Mouse (Mus musculus) lung, embryonic 16.5 days (tissue): ENCODE data around the gene Gtpbp10. TPM values are rescaled to one million over a fixed set of nuclear protein-coding genes. Genes with fewer than 3 reads are reported as not detected.

Source experiments
- ATAC-seq: fragments of 200-750 bp; cut with Nextera tagmentation; 2 replicates; pipeline ENCODE4 v1.8.0; 2017; ENCODE audit warnings: low read depth, mild to moderate bottlenecking, moderate library complexity
- H3K27ac ChIP-seq: fragments of 300-500 bp; sonication (generic); 2 replicates; pipeline ENCODE4 v1.5.1; 2014; ENCODE audit warnings: mild to moderate bottlenecking, control low read depth, low read length
- H3K27me3 ChIP-seq: fragments of 300-500 bp; sonication (generic); 2 replicates; pipeline ENCODE4 v1.6.1; 2014; ENCODE audit warnings: low read depth, low read length, mixed read lengths; ENCODE audit not compliant: control insufficient read depth, insufficient read depth
- H3K36me3 ChIP-seq: fragments of 300-500 bp; sonication (generic); 2 replicates; pipeline ENCODE4 v1.6.1; 2014; ENCODE audit warnings: low read length; ENCODE audit not compliant: control insufficient read depth, insufficient read depth
- H3K4me1 ChIP-seq: fragments of 300-500 bp; sonication (generic); replicated peaks from 2 replicates; pipeline ENCODE4 v1.6.1; 2014; ENCODE audit warnings: low read length, mixed read lengths; ENCODE audit not compliant: control insufficient read depth, insufficient read depth
- H3K4me2 ChIP-seq: fragments of 300-500 bp; sonication (generic); 2 replicates; pipeline ENCODE4 v1.6.1; 2014; ENCODE audit warnings: low read depth, low read length, control low read depth
- H3K4me3 ChIP-seq: fragments of 300-500 bp; sonication (generic); 2 replicates; pipeline ENCODE4 v1.5.1; 2014; ENCODE audit warnings: mild to moderate bottlenecking, low read length, control low read depth
- H3K9ac ChIP-seq: fragments of 300-500 bp; sonication (generic); 2 replicates; pipeline ENCODE4 v1.6.1; 2014; ENCODE audit warnings: low read length, control low read depth
- H3K9me3 ChIP-seq: fragments of 300-500 bp; sonication (generic); 2 replicates; pipeline ENCODE4 v1.6.1; 2016; ENCODE audit warnings: low read length; ENCODE audit not compliant: control insufficient read depth
- WGBS: fragments of 180-500 bp; shearing (Covaris S2); extraction: QIAGEN DNeasy Blood & Tissue Kit; methylation state at CpG from one replicate; pipeline ENCODE4 v1.1.7; 2014; 5-methylcytosine and 5-hydroxymethylcytosine counted together
- polyA plus RNA-seq: library from polyadenylated mRNA; unstranded; fragments of >200 nt; fragmentation: Nextera tagmentation; extraction: Ambion mirVana; gene quantifications from 2 replicates; pipeline ENCODE4 v1.2.1, GENCODE M21; 2015

Gene Gtpbp10
- 22.0 and 24.3 TPM in 2 replicates for polyA plus RNA-seq

DNA sequence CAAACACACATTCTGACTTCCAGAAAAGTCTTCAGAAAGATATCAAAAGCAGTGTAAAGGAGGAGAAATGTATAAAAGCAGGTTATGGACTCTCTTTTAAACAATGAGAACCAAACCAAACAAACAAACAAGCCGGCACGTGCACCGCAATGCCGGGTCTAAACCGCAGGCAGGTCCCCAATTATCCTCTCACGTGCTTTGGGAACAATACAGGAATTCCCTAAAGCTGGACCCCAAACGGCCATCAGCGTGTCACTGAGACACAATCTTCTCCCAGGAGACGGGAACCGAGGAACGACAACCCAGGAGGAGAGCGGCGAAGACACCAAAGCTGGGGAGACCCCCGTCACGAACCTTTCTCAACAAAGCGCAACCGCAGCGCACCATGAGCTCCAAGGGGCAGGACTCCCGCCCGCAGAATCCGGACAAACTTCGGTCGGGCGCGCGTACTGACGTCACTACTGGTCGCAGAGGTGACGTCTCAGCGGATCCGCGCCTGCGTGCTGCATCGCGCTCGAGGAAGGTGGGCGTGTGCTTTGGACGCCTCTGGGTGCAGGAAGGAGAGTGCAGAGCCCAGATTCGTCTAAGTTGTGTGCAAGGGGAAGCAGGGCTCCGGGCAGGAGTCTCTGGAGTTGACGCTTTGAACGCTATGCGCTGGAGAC lies at the start of gene Gtpbp10:
Gene Gtpbp10, minus strand, starts transcription at position 460 of the 662 bp plus-strand sequence.
- Histone ChIP-seq H3K4me1 (peaks cover 9% of the 10 kb centered on the region), H3K9me3 (no peaks in the 10 kb centered on the region), H3K4me3 (peak within 1 kb of the TSS; percentile 87), H3K9ac (peak within 1 kb of the TSS; percentile 89), H3K27ac (peak within 1 kb of the TSS; percentile 54; the same call in 1 of the 2 replicates), H3K36me3 (peaks cover 8% of the 10 kb centered on the region), H3K27me3 (no peaks in the 10 kb centered on the region), H3K4me2 (peak within 1 kb of the TSS; percentile 56)
- under 1% methylated on average over 43 of the region's 43 CpGs for WGBS
- peak; percentile 100 for ATAC-seq

DNA sequence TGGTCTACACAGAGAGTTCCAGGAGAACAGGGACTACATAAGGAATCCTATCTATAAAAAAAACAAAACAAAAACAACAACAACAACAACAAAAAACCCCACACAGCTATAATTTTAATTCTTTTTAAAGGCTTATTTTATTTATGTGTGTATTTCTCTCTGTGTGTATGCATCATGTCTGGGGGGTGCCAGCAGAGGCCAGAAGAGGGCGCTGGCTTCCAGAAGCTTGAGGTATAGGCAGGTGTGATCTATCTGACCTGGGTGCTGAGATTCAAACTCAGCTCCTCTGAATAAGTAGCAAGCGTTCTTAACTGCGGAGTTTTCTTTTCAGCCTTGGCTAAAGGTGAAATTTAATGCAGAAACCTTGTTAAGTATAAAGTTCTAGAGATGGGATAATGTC lies 28.3 kb upstream of the Gtpbp10 start:
- Histone ChIP-seq H3K9ac (no peak overlapping the region), H3K4me3 (no peak overlapping the region), H3K4me2 (no peak overlapping the region), H3K27me3 (no peaks in the 10 kb centered on the region), H3K4me1 (no peaks in the 10 kb centered on the region), H3K9me3 (no peaks in the 10 kb centered on the region), H3K27ac (no peak overlapping the region), H3K36me3 (no peaks in the 10 kb centered on the region)
- 84% methylated on average over 3 of the region's 3 CpGs for WGBS
- ATAC-seq = no peak

DNA sequence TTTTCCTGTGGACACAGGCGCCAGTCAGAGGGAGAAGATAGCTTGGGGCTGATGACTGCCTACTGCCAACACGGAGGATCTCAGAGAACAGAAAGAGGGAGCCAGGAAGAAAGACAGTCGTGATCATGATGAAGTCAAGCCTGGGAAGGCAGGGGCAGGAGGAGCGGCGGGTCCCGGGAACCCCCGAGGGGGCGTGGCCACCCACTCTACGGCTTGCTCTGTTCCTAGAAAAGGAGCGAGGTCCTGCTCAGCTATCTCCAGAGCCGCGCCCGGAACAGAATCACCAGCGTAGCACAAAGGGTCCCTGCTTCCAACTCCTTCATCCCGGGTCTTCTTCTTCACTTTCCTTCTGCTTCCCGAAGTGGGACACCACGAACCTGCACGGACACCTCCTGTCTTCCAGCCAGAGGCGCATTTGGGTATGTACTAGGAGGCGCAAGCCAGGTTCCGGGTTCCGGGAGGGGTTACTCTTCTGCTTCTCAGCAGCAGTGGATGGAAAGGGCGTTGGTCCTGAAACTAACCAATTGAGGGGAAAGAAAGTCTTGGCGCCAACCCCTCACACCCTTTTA lies 14.5 kb upstream of the Gtpbp10 start, which contains the start of gene Gm8773:
Gene Gm8773, plus strand, starts transcription at position 51 of the 569 bp plus-strand sequence.
- H3K9ac ChIP-seq = peak within 1 kb of the TSS; percentile 42; the same call in 1 of the 2 replicates
- H3K9me3 ChIP-seq = no peaks in the 10 kb centered on the region
- no peaks in the 10 kb centered on the region for H3K36me3 ChIP-seq
- under 1% methylated on average over 22 of the region's 24 CpGs for WGBS
- peak; percentile 64 for ATAC-seq
- peaks cover 2% of the 10 kb centered on the region; the same call in 1 of the 2 replicates for H3K27me3 ChIP-seq
- H3K4me3 ChIP-seq = peak within 1 kb of the TSS; percentile 49
- no peak within 1 kb of the TSS for H3K27ac ChIP-seq
- H3K4me2 ChIP-seq = peak within 1 kb of the TSS; percentile 74
- H3K4me1 ChIP-seq = no peaks in the 10 kb centered on the region

DNA sequence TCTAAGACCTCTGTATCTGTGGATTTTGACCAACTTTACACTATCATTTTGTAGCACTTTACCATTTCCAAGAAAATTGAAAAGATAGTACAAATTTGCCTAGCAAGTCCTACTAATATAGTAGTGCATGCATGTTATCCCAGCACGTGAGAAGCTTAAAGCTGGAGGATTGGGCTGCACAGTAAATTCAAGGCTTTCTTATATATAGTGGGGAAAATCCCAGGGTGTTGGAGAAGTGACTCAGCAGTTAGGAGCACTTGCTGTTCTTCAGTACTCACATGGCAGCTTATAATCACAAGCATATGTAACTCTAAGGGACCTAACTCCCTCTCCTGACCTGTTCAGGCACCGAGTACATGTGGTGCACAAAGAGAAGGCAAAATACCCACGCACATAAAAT lies 3.1 kb upstream of the Gtpbp10 start:
- H3K4me1 ChIP-seq = peaks cover 9% of the 10 kb centered on the region
- ATAC-seq = no peak
- H3K36me3 ChIP-seq = no peaks in the 10 kb centered on the region
- H3K27me3 ChIP-seq = no peaks in the 10 kb centered on the region
- no peak overlapping the region for H3K4me2 ChIP-seq
- no peak overlapping the region for H3K4me3 ChIP-seq
- H3K27ac ChIP-seq = no peak overlapping the region
- no peaks in the 10 kb centered on the region for H3K9me3 ChIP-seq
- WGBS = 60% methylated on average over 3 of the region's 3 CpGs
- no peak overlapping the region for H3K9ac ChIP-seq

DNA sequence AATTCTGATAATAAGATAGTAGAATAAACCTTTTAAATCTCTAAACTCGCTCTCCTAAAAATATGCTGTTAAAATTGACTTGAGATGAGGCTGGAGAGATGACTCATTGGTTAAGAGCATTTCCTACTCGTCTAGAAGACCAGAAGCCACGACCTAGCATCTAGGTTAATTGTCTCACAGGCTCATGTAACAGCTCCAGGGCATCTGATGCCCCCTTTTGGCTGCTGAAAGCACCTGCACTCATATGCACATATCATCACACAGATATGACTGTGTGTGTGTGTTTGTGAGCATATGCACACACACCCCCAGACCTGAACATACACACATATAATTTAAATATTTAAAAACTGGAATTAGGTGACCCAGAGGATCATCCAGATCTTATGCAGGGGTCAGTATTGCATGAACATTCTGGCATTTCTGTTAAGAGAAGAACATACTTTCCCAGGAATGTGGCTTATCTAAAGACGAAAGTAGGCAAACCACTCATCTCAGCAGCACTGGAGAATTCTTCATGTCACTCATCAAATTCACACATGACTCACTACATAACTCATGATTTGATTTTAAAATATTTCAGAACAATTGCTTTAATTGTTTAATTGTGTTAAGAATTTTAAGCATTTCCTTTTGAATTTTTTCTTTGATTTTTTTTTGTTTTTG lies 1.8 kb upstream of the Gtpbp10 start:
- Histone ChIP-seq H3K4me2 (no peak overlapping the region), H3K27ac (no peak overlapping the region), H3K4me3 (no peak overlapping the region), H3K4me1 (peaks cover 9% of the 10 kb centered on the region), H3K9ac (no peak overlapping the region), H3K9me3 (no peaks in the 10 kb centered on the region), H3K27me3 (no peaks in the 10 kb centered on the region), H3K36me3 (no peaks in the 10 kb centered on the region)
- 54% methylated on average over 4 of the region's 4 CpGs for WGBS
- ATAC-seq = no peak

DNA sequence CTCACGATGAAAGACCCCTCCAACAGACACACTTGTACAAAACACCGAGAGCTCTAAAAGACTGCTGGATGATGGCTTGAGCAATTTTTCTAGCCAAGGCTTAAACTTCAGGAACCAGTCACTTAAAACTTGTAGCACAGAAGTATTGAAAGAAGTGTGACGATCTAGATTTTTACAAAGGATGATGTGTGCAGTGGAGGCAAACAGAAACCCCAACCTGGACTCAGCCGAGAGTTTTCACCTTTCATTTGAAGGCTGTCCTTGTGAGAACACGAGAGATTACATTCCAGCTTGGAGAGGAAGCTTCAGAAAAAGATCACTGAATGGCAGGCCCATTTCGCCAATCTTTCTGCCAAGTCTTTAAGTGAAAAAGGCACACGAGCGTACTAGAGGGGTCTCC lies 460 bp upstream of the Gtpbp10 start:
- H3K27me3 ChIP-seq = no peaks in the 10 kb centered on the region
- no peak for ATAC-seq
- peak overlapping the region; percentile 54; the same call in 1 of the 2 replicates for H3K27ac ChIP-seq
- peak overlapping the region; percentile 56 for H3K4me2 ChIP-seq
- H3K4me1 ChIP-seq = peaks cover 9% of the 10 kb centered on the region
- H3K4me3 ChIP-seq = peak overlapping the region; percentile 87
- no peaks in the 10 kb centered on the region for H3K9me3 ChIP-seq
- WGBS = 35% methylated on average over 8 of the region's 8 CpGs
- H3K9ac ChIP-seq = peak overlapping the region; percentile 89
- peaks cover 2% of the 10 kb centered on the region for H3K36me3 ChIP-seq

DNA sequence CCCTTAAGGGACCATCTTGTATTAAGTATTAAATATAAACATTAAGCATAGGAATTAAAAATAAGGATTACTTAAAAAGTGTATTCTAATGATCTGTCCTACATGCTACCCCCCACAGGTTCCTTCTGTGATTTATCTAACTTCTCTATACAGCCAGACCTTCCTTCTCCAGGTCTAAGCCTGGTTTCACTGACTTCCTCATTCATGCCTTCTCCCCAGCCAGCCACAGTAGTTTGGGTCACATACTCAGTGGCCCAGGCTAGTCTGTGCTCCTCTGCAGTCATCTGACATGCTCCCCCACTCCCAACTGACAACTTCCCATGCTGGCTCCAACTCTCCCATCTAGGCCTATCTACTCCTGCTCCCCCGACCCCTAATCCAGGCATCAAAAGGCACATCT lies 8.2 kb downstream of the Gtpbp10 start:
- H3K4me1 ChIP-seq = no peaks in the 10 kb centered on the region
- no peak overlapping the region for H3K4me2 ChIP-seq
- ATAC-seq = no peak
- 88% methylated on average over 1 of the region's 1 CpGs for WGBS
- H3K36me3 ChIP-seq = peaks cover 24% of the 10 kb centered on the region
- H3K9ac ChIP-seq = no peak overlapping the region
- H3K27me3 ChIP-seq = no peaks in the 10 kb centered on the region
- H3K4me3 ChIP-seq = no peak overlapping the region
- H3K9me3 ChIP-seq = no peaks in the 10 kb centered on the region
- H3K27ac ChIP-seq = no peak overlapping the region

DNA sequence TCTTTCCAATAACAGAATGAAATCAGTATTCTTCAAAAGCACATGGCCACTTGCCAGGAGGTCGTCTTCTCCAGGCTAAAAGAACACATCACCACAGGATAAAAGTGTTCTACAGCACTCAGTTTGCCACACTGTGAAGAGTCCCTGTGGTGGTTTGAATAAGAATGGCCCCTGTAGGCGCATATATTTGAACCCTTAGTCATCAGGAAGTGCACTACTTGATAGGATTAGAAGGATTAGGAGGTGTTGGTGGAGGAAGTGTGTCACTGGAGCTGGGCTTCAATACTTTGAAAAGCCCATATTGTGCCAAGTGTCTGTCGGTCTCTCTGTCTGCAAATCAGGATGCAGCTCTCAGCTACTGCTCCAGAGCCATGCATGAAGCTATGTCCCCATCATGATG lies 19.0 kb downstream of the Gtpbp10 start:
- Histone ChIP-seq H3K4me2 (no peak overlapping the region), H3K27me3 (no peaks in the 10 kb centered on the region), H3K9me3 (no peaks in the 10 kb centered on the region), H3K36me3 (peaks cover 27% of the 10 kb centered on the region), H3K27ac (no peak overlapping the region), H3K9ac (no peak overlapping the region), H3K4me3 (no peak overlapping the region), H3K4me1 (no peaks in the 10 kb centered on the region)
- ATAC-seq = no peak
- 61% methylated on average over 3 of the region's 3 CpGs for WGBS

DNA sequence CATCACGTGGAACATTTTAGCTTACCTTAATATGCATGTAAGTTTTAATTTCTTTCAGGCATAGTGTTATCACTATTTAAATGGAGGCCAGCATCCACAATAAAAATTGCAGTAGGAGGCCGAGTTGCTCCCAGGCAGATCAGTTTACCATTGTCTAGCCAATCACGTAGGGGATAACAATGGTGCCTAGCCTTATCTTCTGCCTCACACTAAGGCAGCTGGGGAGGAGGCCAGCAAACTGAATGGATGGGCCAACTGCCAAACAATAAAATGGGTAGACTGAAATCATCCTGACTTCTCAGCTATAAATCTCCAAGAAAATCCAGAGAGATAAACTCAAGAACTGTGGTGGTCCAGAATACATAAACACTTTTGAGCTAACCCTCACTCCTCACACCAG lies 19.6 kb downstream of the Gtpbp10 start:
- Histone ChIP-seq H3K9me3 (no peaks in the 10 kb centered on the region), H3K36me3 (peaks cover 27% of the 10 kb centered on the region), H3K4me3 (no peak overlapping the region), H3K9ac (no peak overlapping the region), H3K4me1 (no peaks in the 10 kb centered on the region), H3K4me2 (no peak overlapping the region), H3K27me3 (no peaks in the 10 kb centered on the region), H3K27ac (no peak overlapping the region)
- WGBS = 60% methylated on average over 3 of the region's 3 CpGs
- ATAC-seq = no peak
